Mouse (Mus musculus): ENCODE measurements around the gene Tlk1. TPM values are rescaled to one million over a fixed set of nuclear protein-coding genes. Genes with fewer than 3 reads are reported as not detected.

Gene Tlk1
- total RNA-seq, 1 experiment from 2014 or later, result 70.8 TPM

DNA sequence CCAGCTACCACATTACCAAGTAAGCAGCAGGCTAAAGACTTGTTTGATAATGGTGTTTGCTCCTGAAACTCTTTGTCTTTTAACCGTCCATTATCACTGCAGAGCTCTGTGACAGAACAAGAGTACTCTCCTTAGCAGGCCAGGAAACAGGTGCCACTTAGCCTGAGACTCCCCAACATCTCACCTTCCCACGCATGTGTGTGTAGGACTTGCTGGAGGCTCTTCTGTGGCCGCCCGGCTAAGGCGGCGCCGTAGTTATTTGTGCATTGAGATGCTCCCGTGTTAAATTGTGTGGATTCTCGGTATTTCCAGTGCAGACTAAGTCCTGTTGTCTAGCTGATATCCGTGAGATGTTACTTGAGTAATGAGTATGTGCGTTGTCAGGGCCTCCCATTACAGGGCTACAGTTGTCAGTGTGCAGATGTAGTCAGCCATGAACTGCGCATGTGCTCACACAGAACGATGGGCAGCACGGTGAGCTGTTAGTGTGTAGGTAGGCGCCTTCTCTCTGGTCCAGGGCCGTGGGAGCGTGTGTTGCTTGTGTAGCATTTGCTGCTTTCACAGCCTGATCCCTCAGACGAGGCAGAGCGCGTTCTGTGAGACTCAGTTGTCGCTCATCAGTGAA, 137.0 kb downstream of the Tlk1 start:
- no peak for DNase-seq

DNA sequence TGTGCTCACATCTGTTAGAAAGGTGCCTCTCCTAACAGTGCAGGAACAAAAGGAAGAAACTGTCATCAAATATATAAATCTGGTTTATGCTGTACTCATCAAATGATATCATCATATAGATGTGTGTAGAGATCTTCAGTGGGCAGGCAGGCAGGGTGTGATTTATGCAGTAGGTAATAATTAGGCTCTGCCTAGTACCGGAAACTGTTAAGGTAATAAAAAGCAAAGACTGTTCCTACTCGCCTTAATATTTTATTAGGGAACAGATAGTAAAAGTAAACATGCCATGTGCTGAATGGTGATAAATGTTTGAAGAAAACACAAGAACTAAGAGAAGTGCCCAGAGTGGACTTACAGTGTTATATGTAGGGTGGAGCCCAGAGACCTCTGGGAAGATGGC, 143.2 kb downstream of the Tlk1 start:
- DNase-seq, result no peak

- DNase-seq, result no peak
Observed at GRCm38 (mm10) chr2:70673445-70674126, 151.9 kb downstream of the Tlk1 start.

GRCm38 (mm10) chr2:70672476-70672875, 153.1 kb downstream of the Tlk1 start:
- DNase-seq, result no peak

- DNase-seq, result no peak
Observed at GRCm38 (mm10) chr2:70669896-70670295, 155.6 kb downstream of the Tlk1 start.

- no peak for DNase-seq
Observed at GRCm38 (mm10) chr2:70669241-70669640, 156.3 kb downstream of the Tlk1 start.

DNA sequence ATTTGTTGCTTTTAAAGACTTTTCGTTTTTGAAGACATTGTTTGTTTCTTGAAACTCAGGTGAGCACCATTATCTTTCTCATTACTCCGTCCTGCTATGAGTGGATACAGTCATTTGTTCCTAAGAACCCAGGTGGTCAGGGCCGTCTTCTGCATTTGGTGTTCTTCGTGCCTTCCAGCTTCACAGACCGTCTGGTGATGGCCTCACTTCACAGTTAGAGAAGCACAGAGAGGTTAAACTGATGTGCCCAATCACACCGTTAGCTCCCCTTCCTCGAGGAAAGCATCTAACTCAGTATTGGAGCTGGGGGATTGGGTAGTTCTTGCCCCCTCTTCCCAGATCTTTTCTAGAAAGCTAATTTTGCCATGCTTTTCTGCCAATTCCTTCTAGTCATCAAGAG, 158.5 kb downstream of the Tlk1 start:
- no peak for DNase-seq

DNA sequence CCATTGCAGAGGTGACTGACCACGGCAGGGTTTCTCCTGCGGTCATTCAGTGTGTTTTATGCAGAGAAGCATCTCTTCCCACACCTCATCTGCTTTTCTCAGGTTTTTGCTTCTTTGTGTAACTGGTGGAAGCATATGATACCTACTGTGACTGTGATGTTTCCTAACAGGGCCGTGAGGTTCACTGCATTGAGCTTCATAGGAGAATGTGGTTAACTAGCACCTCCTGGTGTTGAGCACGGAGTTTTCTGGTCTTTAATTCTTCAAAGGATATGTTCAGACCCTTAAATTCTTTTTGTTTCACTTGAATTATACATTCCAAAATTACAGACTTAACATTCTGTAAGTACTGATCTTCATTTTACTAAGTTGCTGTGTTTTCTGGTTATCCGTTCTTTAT, 161.8 kb downstream of the Tlk1 start:
- DNase-seq, result no peak

Other genes starting within 250 kb of the Tlk1 start
- gene Gorasp2, start 164.2 kb downstream of the Tlk1 start, total RNA-seq (2021), result 102 and 108 TPM in 2 replicates
- gene Gm26558, start 163.6 kb downstream of the Tlk1 start, total RNA-seq (2021), result 0.52 TPM in 1 of 2 replicates, not detected in the other
- 21.6 and 21.9 TPM in 2 replicates for gene Dcaf17, start 229.6 kb upstream of the Tlk1 start, total RNA-seq (2021)
- gene Mettl8, start 229.9 kb upstream of the Tlk1 start, total RNA-seq (2021), result 15.7 and 18.9 TPM in 2 replicates